Mouse (Mus musculus) liver, postnatal 0 days (tissue): Measurements from ENCODE around the gene P2ry14.

ENCODE experiments used
- CTCF ChIP-seq: sonication (generic); IDR thresholded peaks from 2 replicates; pipeline ENCODE4 v1.5.1; 2016; ENCODE audit warnings: antibody characterized with exemption, low read depth
- EP300 ChIP-seq: IDR thresholded peaks from 2 replicates; pipeline ENCODE4 v1.6.1; 2016; ENCODE audit warnings: antibody characterized with exemption, low read depth, mild to moderate bottlenecking

DNA sequence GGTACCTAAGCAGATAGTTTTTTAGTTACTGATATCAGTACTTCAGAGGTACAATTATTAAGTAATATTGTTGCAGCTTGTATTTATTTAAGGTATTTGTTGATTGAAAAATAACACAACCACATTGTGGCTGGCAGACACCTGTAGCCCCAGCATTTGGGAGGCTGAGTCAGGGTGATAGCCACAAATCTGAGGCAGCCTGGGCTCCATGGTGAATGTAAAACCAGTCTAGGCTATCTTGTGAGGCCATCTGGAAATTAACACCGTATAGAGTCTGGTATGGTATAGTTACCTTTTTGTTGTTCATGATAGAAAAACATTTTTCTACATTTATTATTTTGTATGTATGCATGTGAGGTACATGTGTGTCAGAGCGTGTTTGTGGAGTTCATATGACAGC, 51.3 kb downstream of the P2ry14 start:
- TF ChIP-seq CTCF (no peak), EP300 (no peak)
